Mouse (Mus musculus): ENCODE results near the gene Sh2b3. TPM values are rescaled to one million over a fixed set of nuclear protein-coding genes. Genes with fewer than 3 reads are reported as not detected.

Gene Sh2b3
- polyA plus RNA-seq, 1 experiment from 2014 or later, result 8.0 TPM

DNA sequence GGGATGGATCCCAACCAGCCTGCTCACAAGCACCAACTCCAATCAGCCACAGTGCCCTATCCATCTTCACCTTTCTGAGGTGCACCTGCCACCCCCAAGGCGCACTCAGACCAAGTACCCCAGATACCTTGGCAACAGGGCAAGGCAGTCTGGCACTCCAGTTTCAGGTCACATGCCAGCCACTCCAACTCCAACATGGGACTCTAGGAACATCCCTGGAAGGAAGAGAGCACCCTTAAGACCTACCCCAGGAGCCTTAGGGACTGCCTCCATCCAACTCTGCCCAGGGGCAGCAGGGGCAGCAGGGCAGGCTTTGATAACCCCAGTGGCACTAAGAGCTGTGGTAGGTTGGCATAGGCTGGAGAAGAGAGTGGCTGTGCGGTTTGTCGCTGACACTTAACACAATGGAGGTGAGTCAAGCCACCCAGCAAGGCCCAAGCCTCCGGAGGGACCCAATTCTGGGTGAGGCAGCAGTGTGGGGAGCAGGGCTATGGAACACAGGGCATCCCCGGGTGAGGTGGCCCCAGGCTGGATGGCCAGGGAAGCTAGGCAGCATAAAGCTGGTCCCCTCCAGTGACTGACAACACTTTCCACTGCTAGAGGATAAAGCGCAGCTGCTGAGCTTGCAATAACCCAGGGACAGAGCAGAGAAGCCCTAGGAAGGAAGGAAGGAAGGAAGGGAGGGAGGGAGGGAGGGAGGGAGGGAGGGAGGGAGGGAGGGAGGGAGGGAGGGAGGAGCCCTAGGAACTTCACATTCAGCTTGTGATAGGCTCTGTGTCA, 4.9 kb downstream of the Sh2b3 start:
- H3K27ac ChIP-seq (replicated peaks), result no peak overlapping the region
- H3K9me3 ChIP-seq, result no peaks in the 10 kb centered on the region
- H3K27me3 ChIP-seq, result peaks cover 11% of the 10 kb centered on the region
- H3K9ac ChIP-seq, result no peak overlapping the region
- H3K4me1 ChIP-seq (replicated peaks), result peaks cover 67% of the 10 kb centered on the region
- WGBS, result 71% methylated on average over 6 of the region's 6 CpGs
- no peak for ATAC-seq (ENCODE audit: low FRiP score, low read depth)
- no peaks in the 10 kb centered on the region for H3K36me3 ChIP-seq
- H3K4me3 ChIP-seq, result no peak overlapping the region
- H3K4me2 ChIP-seq, result no peak overlapping the region

DNA sequence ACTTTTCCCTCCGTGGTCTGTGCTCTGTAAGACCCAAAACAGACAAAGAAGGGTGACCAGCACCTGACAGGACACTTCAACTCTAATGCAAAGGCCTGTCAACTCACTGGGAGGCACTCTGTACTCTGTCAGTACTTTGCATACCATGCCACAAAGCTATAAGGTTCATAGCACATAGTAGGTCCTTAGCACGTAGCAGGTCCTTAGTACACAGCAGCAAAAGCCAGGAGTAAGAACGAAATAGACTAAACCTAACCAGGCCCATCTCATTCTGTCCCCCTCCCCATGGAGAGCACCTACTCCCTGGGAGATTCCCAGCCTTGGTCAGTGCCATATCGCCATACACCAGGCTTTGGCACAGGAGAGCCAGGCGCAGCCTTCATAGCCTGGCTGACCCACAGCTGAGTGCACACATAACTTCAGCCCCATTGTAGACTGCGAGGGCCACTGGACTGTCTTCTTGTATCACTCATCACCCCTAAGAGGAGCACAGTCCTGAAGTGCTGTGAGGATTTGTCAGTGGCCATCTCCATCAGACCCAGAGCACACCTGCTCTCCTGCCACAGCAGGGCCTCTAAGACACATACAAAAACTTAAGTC, 6.3 kb downstream of the Sh2b3 start:
- Histone ChIP-seq H3K27me3 (peaks cover 4% of the 10 kb centered on the region), H3K4me2 (no peak overlapping the region), H3K27ac (replicated peaks) (no peak overlapping the region), H3K36me3 (no peaks in the 10 kb centered on the region), H3K9me3 (no peaks in the 10 kb centered on the region), H3K4me1 (replicated peaks) (peaks cover 59% of the 10 kb centered on the region), H3K4me3 (no peak overlapping the region), H3K9ac (no peak overlapping the region)
- WGBS, result 91% methylated on average over 6 of the region's 6 CpGs
- ATAC-seq (ENCODE audit: low FRiP score, low read depth), result no peak

DNA sequence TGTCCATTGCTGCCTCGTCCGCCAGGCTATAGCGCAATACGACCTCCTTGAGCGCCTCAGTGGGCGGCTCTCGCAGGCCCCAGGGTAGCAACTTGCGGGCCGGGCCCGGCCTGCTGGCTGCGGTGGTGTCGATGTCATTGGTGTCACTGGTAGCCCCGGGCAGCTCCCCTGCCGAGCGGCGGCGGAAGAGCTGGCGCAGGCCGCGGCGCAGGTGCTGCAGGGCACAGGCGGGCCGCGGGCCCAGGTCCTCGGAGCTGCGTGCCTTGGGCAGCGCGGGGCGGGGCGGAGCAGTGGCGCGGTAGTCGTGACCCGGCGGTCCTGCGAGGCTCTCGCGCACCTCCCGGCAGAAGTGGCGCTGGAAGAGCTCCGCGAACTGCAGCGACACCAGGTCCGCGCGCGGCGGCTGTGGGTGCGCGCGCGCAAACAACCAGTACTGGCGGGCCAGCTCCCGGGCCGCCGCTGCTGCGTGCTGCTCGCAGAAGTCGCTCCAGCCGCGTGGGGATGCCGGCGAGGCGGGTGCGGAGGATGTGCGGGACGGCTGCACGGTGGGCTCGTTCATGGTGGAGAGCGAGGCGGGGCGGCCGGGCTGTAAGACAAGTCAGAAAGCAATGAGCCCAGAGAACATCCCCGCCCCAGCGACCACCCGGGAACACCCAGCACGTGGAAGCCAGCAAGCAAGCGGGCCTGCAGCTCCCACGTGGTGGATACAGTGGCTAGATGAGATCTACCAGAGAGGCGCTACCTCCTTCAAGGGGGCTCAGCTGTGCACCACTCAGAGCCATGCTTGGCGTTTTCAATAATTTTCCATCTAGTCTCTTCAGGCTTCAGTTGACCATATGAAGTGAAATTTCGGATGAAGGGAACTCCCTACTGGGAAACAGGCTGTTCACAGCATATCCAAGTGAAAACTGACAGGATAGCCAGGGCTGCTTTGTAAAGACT, 8.7 kb downstream of the Sh2b3 start:
- Histone ChIP-seq H3K4me1 (replicated peaks) (peaks cover 36% of the 10 kb centered on the region), H3K27ac (replicated peaks) (peak overlapping the region; percentile 51), H3K36me3 (no peaks in the 10 kb centered on the region), H3K9ac (peak overlapping the region; percentile 42), H3K27me3 (no peaks in the 10 kb centered on the region), H3K9me3 (no peaks in the 10 kb centered on the region), H3K4me2 (peak overlapping the region; percentile 95), H3K4me3 (peak overlapping the region; percentile 42)
- WGBS, result 2% methylated on average over 79 of the region's 82 CpGs
- ATAC-seq (ENCODE audit: low FRiP score, low read depth), result peak; percentile 44

DNA sequence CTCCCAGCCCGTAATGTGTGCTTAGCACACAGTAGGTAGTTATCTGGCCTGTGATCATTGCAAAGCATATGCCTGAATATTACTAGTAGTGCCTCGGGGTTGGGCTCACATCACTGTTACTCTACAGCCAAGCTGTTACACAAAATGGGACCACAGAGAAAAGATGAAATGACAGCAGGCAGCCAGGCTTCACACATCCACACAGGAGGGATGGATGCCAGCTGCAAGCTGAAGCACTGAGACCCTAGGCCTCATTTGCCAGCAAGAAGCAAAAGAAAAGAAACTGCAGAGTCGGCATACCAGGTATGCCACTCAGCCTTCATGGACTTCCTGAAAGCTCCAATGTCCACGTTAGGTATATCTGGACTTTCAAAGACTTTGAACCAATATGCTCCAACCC, 9.6 kb downstream of the Sh2b3 start:
- Histone ChIP-seq H3K4me2 (peak overlapping the region; percentile 95), H3K9me3 (no peaks in the 10 kb centered on the region), H3K4me1 (replicated peaks) (peaks cover 31% of the 10 kb centered on the region), H3K36me3 (no peaks in the 10 kb centered on the region), H3K9ac (no peak overlapping the region), H3K4me3 (no peak overlapping the region), H3K27me3 (no peaks in the 10 kb centered on the region), H3K27ac (replicated peaks) (peak overlapping the region; percentile 51; the same call in 1 of the 2 replicates)
- 66% methylated on average over 4 of the region's 4 CpGs for WGBS
- no peak for ATAC-seq (ENCODE audit: low FRiP score, low read depth)

DNA sequence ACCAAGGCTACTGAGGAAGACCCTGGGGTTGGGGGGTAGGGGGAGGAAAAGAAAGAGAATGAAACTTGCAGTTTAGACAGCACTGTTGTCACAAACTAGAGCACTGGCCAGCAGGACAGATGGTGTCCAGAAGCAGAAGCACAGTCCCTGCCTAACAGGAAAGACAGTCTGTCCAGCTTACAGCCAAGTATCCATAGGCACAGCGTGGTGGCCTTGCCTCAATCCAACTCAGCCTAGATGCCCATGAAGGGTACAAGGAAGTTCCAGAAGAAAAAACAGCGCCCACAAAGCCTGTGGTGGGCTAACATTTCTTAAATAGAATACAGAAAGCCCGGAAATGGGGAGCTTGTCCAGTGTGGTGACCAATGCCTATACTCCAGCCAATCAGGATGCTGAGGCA, 11.8 kb downstream of the Sh2b3 start:
- WGBS, result 85% methylated on average over 3 of the region's 3 CpGs

DNA sequence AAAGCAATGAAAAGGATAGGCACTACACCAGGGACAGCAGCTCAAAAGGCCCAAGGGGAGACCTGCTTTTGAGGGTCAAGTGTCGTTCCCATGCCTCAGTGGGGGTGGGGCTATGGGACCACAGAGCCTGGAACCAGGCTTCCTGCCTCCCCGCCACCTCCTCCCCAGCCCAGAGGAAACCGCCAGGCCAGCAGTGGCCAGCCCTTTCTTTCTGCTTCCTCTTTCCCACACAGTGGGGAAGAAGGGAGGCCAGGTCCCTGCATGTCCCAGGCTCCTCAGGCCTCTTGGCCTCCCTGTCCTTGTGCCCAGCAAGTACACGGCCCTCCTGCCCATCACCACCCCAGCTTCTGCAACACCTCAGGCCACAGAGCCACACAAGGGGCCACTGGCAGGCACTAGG, 13.3 kb downstream of the Sh2b3 start:
- Histone ChIP-seq H3K27ac (replicated peaks) (no peak overlapping the region), H3K4me1 (replicated peaks) (peaks cover 17% of the 10 kb centered on the region), H3K9ac (no peak overlapping the region), H3K4me3 (no peak overlapping the region), H3K9me3 (no peaks in the 10 kb centered on the region), H3K27me3 (no peaks in the 10 kb centered on the region), H3K36me3 (peaks cover 13% of the 10 kb centered on the region), H3K4me2 (no peak overlapping the region)
- WGBS, result 61% methylated on average over 4 of the region's 4 CpGs
- no peak for ATAC-seq (ENCODE audit: low FRiP score, low read depth)

More for the DNA sequence above, 11.8 kb downstream of the Sh2b3 start:
- H3K27me3 ChIP-seq, result no peaks in the 10 kb centered on the region
- H3K4me2 ChIP-seq, result no peak overlapping the region
- no peak overlapping the region for H3K4me3 ChIP-seq
- no peak overlapping the region for H3K9ac ChIP-seq
- no peak overlapping the region for H3K27ac ChIP-seq (replicated peaks)
- H3K36me3 ChIP-seq, result 0 out of 2 replicates have a peak, but pooled peaks cover 3% of the 10 kb centered on the region
- ATAC-seq (ENCODE audit: low FRiP score, low read depth), result no peak
- peaks cover 26% of the 10 kb centered on the region for H3K4me1 ChIP-seq (replicated peaks)
- H3K9me3 ChIP-seq, result no peaks in the 10 kb centered on the region

DNA sequence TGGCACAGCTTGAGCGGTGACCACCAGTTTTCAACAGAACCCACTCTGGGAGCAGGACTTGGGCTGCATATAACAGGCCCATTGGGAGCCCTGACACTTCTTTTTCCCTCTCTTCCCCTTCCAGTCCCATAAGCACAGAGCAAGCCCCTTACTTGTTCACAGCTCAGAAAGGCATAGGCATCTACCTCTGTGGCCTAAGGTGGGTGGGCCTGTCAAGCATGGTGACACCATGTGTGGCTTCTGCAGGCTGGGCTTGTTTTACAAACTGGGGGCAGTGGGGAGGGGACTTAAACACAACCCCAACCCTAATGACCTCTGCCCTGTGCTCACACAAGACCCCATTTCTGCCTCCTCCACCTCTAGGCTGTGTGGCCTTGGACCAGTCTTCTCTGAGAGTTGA, 13.8 kb downstream of the Sh2b3 start:
- no peak overlapping the region for H3K27ac ChIP-seq (replicated peaks)

DNA sequence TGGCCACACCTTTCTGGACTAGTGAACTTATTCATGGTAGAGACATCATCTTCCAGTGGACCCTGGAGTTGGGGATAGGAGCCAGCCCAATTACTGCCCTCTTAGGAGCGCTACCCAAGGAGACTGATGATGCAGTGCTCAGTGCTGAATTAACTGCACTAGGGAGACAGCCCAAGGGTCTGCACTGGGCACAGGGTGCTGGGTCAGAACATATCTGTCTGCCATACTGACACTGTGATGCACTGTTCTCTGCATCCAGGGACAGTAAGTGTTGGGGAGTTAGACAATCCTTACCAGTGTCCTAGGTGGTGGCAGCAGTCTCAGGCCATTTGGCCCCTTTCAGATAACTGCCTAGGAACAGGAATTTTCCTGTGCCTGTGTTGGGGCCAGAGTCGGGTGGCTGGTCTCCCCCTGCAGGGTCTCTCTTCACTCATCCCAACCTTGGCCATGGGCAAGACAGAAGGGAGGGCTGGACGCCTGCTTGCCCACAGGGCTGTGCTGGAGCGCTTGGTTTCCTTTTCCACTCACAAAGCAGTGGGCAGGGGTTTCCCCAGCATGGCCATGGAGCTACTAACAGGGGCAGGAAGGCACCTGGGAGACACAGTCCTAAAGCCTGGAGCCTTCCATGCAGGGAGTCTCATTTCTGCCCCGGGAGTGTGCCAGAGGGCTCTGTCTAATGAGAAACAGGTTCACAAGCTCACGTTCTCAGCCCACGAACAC, 14.5 kb downstream of the Sh2b3 start:
- Histone ChIP-seq H3K27ac (replicated peaks) (no peak overlapping the region), H3K36me3 (peaks cover 25% of the 10 kb centered on the region), H3K9ac (no peak overlapping the region), H3K4me1 (replicated peaks) (peaks cover 5% of the 10 kb centered on the region; the same call in 1 of the 2 replicates), H3K9me3 (no peaks in the 10 kb centered on the region), H3K4me3 (no peak overlapping the region), H3K4me2 (no peak overlapping the region), H3K27me3 (no peaks in the 10 kb centered on the region)
- ATAC-seq (ENCODE audit: low FRiP score, low read depth), result no peak
- 85% methylated on average over 7 of the region's 7 CpGs for WGBS

More for the DNA sequence above, 13.8 kb downstream of the Sh2b3 start:
- peaks cover 18% of the 10 kb centered on the region for H3K36me3 ChIP-seq
- 88% methylated on average over 1 of the region's 1 CpGs for WGBS
- peaks cover 12% of the 10 kb centered on the region for H3K4me1 ChIP-seq (replicated peaks)
- H3K9ac ChIP-seq, result no peak overlapping the region
- no peak overlapping the region for H3K4me2 ChIP-seq
- no peak for ATAC-seq (ENCODE audit: low FRiP score, low read depth)
- no peaks in the 10 kb centered on the region for H3K27me3 ChIP-seq
- no peaks in the 10 kb centered on the region for H3K9me3 ChIP-seq
- H3K4me3 ChIP-seq, result no peak overlapping the region

DNA sequence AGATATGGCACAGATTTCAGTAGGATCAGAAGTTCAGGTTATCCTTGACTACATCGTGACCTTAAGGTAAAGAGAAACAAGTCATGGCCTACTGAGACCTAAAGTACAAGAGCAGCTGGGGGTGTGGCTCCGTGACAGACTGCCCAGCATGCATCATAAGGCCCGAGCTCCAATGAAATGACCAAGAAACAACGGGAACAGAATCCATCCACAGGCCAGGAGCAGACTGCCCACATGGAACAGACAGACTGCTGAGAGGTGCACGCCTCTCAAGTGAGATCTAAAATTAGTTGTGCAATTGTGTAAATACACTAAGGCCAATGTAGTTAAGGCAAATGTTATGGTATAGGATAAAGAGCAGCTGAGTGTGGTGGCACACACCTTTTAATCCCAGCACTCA, 15.9 kb downstream of the Sh2b3 start:
- 65% methylated on average over 5 of the region's 5 CpGs for WGBS
- no peak for ATAC-seq (ENCODE audit: low FRiP score, low read depth)

DNA sequence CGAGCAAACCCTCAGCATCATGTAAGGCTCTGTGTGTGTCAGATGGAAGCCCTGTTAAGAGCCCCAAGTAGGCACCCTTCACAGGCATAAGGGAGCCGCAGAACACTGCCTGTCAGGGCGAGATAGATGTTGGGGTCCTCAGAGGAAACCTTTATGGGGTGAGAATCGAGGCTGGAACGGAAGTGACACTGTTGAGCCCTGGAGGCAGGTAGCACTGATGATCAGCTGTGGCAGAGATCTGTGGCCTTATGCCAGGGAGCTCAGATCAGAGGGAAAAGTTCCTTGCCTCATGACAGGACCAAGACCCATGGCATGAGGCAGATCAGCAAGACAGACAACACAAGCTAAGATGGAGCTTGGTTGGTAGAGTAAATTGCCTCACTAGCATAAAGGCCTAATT, 16.3 kb downstream of the Sh2b3 start:
- Histone ChIP-seq H3K4me2 (no peak overlapping the region), H3K9me3 (no peaks in the 10 kb centered on the region), H3K4me1 (replicated peaks) (no peaks in the 10 kb centered on the region), H3K27ac (replicated peaks) (no peak overlapping the region), H3K36me3 (peaks cover 41% of the 10 kb centered on the region), H3K4me3 (no peak overlapping the region), H3K9ac (no peak overlapping the region), H3K27me3 (no peaks in the 10 kb centered on the region)
- no peak for ATAC-seq (ENCODE audit: low FRiP score, low read depth)
- 82% methylated on average over 5 of the region's 5 CpGs for WGBS

More for the DNA sequence above, 15.9 kb downstream of the Sh2b3 start:
- Histone ChIP-seq H3K36me3 (peaks cover 37% of the 10 kb centered on the region), H3K27me3 (no peaks in the 10 kb centered on the region), H3K4me2 (no peak overlapping the region), H3K4me3 (no peak overlapping the region), H3K9me3 (no peaks in the 10 kb centered on the region), H3K9ac (no peak overlapping the region), H3K27ac (replicated peaks) (no peak overlapping the region), H3K4me1 (replicated peaks) (no peaks in the 10 kb centered on the region)

DNA sequence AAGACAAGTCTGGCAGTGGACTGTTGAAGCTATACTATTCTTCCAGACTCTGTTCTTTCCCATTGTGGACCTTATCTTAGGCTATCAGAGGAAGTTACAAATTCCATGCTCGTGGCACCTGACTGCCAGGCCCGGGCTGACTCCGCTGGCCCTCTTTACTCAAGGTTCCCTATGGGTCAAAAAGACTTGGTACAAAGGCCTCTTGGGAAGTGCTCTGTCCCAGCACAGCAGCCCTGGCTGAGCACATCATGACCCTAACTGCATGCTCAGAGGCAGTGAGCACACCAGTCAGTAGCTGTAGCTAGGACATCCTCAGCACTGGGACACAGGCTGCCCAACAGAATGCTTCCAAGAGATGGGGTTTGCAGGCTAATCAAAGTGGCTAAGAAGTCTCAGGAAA, 16.8 kb downstream of the Sh2b3 start:
- no peak for ATAC-seq (ENCODE audit: low FRiP score, low read depth)
- H3K9me3 ChIP-seq, result no peaks in the 10 kb centered on the region
- no peaks in the 10 kb centered on the region for H3K4me1 ChIP-seq (replicated peaks)
- no peak overlapping the region for H3K4me3 ChIP-seq
- H3K36me3 ChIP-seq, result peaks cover 45% of the 10 kb centered on the region
- no peaks in the 10 kb centered on the region for H3K27me3 ChIP-seq
- H3K9ac ChIP-seq, result no peak overlapping the region
- H3K27ac ChIP-seq (replicated peaks), result no peak overlapping the region
- H3K4me2 ChIP-seq, result no peak overlapping the region
- WGBS, result 88% methylated on average over 3 of the region's 3 CpGs
